Mouse (Mus musculus) heart, embryonic 15.5 days (tissue): Measurements from ENCODE around the gene Zhx3. TPM values are rescaled to one million over a fixed set of nuclear protein-coding genes. Genes with fewer than 3 reads are reported as not detected.

Experiments
- ATAC-seq: fragments of 200-750 bp; cut with Nextera tagmentation; replicated peaks from 2 replicates; pipeline ENCODE4 v1.8.0; 2017; ENCODE audit warnings: low read depth, moderate TSS enrichment; ENCODE audit not compliant: insufficient number of reproducible peaks, insufficient read depth, low FRiP score
- H3K27ac ChIP-seq: fragments of 300-500 bp; sonication (generic); 2 replicates; pipeline ENCODE4 v1.5.1; 2015; ENCODE audit warnings: mild to moderate bottlenecking, inconsistent platforms
- H3K27me3 ChIP-seq: fragments of 300-500 bp; sonication (generic); 2 replicates; pipeline ENCODE4 v1.6.1; 2015; ENCODE audit warnings: inconsistent platforms
- H3K36me3 ChIP-seq: fragments of 300-500 bp; sonication (generic); 2 replicates; pipeline ENCODE4 v1.6.1; 2015; ENCODE audit warnings: mild to moderate bottlenecking, inconsistent platforms
- H3K4me1 ChIP-seq: fragments of 300-500 bp; sonication (generic); replicated peaks from 2 replicates; pipeline ENCODE4 v1.6.1; 2015; ENCODE audit warnings: inconsistent platforms
- H3K4me2 ChIP-seq: fragments of 300-500 bp; sonication (generic); 2 replicates; pipeline ENCODE4 v1.6.1; 2015; ENCODE audit warnings: inconsistent platforms, mild to moderate bottlenecking, moderate library complexity
- H3K4me3 ChIP-seq: fragments of 300-500 bp; sonication (generic); 2 replicates; pipeline ENCODE4 v1.5.1; 2015; ENCODE audit warnings: mild to moderate bottlenecking, inconsistent platforms
- H3K9ac ChIP-seq: fragments of 300-500 bp; sonication (generic); 2 replicates; pipeline ENCODE4 v1.6.1; 2015; ENCODE audit warnings: mild to moderate bottlenecking, inconsistent platforms
- H3K9me3 ChIP-seq: fragments of 300-500 bp; sonication (generic); replicated peaks from 2 replicates; pipeline ENCODE4 v1.6.1; 2016; ENCODE audit warnings: inconsistent platforms
- WGBS: fragments of 180-500 bp; shearing (Covaris S2); methylation state at CpG from one replicate; pipeline ENCODE4 v1.1.7; 2015; ENCODE audit warnings: mixed read lengths; 5-methylcytosine and 5-hydroxymethylcytosine counted together
- polyA plus RNA-seq: library from polyadenylated mRNA; unstranded; fragments of >200 nt; fragmentation: Nextera tagmentation; extraction: Ambion mirVana; gene quantifications from 2 replicates; pipeline ENCODE4 v1.2.1, GENCODE M21; 2015

Zhx3 gene
- polyA plus RNA-seq, 1 experiment from 2014 or later = 5.9 TPM

DNA sequence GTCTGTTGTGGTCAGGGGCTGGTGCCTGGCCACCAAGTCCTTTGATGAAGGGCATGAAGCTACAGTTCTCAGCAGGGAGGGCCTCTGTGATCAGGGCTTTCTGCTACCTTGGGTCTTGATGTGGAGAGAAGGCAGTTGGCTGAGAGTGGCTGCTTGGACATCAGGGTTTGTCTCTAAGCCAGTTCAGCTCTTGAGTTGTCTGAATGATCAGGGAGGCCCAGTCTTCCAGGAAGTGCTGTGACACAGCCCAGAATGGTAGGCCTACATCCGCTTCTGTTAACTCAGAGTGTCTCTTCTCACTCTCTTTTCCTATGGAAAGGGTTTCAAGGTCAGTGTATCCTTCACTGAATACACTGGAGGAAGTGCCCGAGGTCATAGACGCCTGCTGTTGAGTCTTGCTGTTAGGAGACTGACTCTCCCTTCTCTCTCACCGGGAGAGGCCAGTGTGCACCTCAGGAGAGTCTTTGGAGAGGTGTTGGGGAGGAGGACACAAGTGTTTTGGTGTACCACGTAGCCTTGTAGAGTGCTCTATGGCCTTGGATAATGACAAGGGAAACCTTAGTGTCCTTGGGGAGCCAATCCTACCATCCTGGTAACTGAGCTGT, 137.0 kb downstream of the Zhx3 start:
- no peak overlapping the region for H3K4me3 ChIP-seq
- peak overlapping the region; percentile 2; the same call in 1 of the 2 replicates for H3K4me2 ChIP-seq
- WGBS = 65% methylated on average over 5 of the region's 5 CpGs
- no peak overlapping the region for H3K9ac ChIP-seq
- H3K4me1 ChIP-seq = peaks cover 84% of the 10 kb centered on the region
- no peak for ATAC-seq
- H3K27ac ChIP-seq = peak overlapping the region; percentile 36; the same call in 1 of the 2 replicates
- no peaks in the 10 kb centered on the region for H3K9me3 ChIP-seq
- peaks cover 9% of the 10 kb centered on the region; the same call in 1 of the 2 replicates for H3K36me3 ChIP-seq
- H3K27me3 ChIP-seq = no peaks in the 10 kb centered on the region

DNA sequence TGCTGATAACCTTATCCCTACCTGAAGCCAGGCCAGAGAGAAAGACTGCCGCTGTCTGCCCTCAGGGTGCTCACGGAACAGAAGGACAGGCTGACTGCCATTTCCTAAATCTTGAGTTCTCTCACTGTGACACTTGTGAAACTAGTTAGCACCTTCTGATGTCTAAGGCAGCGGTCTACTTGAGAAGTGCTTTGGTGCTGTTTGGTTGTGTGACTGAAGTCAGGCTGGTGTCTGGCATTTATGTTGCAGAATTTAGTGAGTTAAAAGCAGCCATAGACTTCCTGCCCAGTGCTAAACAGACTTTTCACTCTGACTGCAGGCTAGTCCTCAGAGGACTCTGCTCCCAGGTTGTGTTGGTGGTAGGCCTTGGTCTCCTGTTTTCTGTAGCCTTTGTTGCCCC, 138.5 kb downstream of the Zhx3 start:
- 76% methylated on average over 3 of the region's 3 CpGs for WGBS
- H3K27ac ChIP-seq = no peak overlapping the region

DNA sequence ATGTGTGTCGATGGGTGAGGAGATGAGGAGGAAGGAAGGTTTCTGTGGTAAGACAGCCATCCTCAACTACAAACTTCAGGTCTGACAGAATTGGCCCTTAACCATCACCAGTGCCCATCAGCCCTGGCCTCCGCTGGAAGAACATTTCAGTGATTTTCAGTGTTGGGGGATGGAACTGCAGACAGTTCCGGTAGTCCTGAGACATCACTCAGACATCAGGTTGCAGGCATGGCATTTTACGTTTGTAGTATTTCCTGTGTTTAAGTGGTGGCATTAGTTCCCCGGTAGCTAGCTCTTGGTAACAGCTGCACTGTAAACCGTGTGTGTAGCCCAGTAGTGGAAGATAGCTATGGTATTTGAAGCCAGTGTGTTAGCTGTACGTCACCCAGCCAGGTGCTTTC, 139.7 kb downstream of the Zhx3 start:
- H3K27me3 ChIP-seq = 0 out of 2 replicates have a peak, but pooled peaks cover 3% of the 10 kb centered on the region
- H3K36me3 ChIP-seq = peaks cover 9% of the 10 kb centered on the region; the same call in 1 of the 2 replicates
- H3K9ac ChIP-seq = peak overlapping the region; percentile 96
- peak overlapping the region; percentile 92 for H3K4me3 ChIP-seq
- H3K9me3 ChIP-seq = no peaks in the 10 kb centered on the region
- ATAC-seq = no peak
- WGBS = 22% methylated on average over 7 of the region's 7 CpGs
- H3K4me1 ChIP-seq = peaks cover 70% of the 10 kb centered on the region
- H3K27ac ChIP-seq = no peak overlapping the region
- peak overlapping the region; percentile 96 for H3K4me2 ChIP-seq

More for the DNA sequence above, 138.5 kb downstream of the Zhx3 start:
- H3K9me3 ChIP-seq = no peaks in the 10 kb centered on the region
- no peak overlapping the region for H3K9ac ChIP-seq
- 0 out of 2 replicates have a peak, but pooled peaks cover 3% of the 10 kb centered on the region for H3K27me3 ChIP-seq
- H3K4me1 ChIP-seq = peaks cover 82% of the 10 kb centered on the region
- H3K4me3 ChIP-seq = no peak overlapping the region
- peaks cover 9% of the 10 kb centered on the region; the same call in 1 of the 2 replicates for H3K36me3 ChIP-seq
- no peak for ATAC-seq
- peak overlapping the region; percentile 96 for H3K4me2 ChIP-seq

DNA sequence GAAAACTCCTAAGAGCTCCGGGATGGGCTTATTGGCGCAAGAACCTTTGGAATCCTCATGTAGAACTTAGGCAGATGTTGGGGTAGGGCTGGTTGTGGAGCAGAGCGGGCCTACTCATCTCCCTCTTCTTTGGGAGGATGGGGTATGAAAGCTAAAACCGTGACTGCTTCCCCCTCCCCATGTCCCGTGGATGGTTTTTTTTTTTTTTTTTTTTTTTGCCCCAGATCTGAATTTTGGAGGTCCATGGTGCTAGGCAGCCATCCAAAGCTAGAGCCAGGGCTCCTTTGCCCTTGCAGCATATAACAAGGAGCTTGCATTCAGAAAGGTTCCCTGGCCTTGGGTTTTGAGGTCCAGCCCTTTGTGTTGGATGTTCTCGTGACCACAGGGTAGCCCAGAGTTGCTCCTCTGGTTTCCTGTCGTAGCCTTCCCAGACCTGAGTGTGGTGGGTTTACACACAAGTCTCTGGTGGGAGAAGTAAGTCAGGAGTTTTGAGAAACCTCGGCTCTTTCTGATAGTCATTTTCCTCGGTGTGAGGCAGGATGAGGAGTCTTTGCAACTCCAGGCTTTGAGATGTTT, 140.3 kb downstream of the Zhx3 start:
- Histone ChIP-seq H3K36me3 (peaks cover 9% of the 10 kb centered on the region; the same call in 1 of the 2 replicates), H3K4me2 (peak overlapping the region; percentile 96), H3K4me1 (peaks cover 64% of the 10 kb centered on the region), H3K27ac (peak overlapping the region; percentile 94; the same call in 1 of the 2 replicates), H3K27me3 (0 out of 2 replicates have a peak, but pooled peaks cover 3% of the 10 kb centered on the region), H3K9me3 (no peaks in the 10 kb centered on the region), H3K9ac (peak overlapping the region; percentile 96), H3K4me3 (peak overlapping the region; percentile 92)
- no peak for ATAC-seq
- 31% methylated on average over 9 of the region's 9 CpGs for WGBS

DNA sequence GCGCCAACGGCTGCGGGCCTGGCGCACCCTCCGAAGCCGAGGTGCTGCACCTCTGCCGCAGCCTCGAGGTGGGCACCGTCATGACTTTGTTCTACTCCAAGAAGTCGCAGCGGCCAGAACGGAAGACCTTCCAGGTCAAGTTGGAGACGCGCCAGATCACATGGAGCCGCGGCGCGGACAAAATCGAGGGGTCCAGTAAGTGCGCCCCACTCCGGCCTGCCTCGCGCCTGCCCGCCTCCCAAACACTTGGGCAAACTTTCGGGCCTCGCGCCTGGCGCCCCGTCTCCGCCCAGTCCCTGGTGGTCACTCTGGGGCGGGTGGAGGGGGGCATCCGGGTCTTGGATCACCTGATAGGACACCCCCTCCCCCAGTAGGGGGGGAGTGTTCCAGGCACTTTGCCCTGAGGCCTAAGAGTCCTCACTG, 140.9 kb downstream of the Zhx3 start:
- H3K4me3 ChIP-seq = peak overlapping the region; percentile 92
- H3K27ac ChIP-seq = peak overlapping the region; percentile 94
- H3K27me3 ChIP-seq = 0 out of 2 replicates have a peak, but pooled peaks cover 3% of the 10 kb centered on the region
- no peaks in the 10 kb centered on the region for H3K9me3 ChIP-seq
- under 1% methylated on average over 32 of the region's 32 CpGs for WGBS
- peaks cover 59% of the 10 kb centered on the region for H3K4me1 ChIP-seq
- H3K9ac ChIP-seq = peak overlapping the region; percentile 96
- peak; percentile 21 for ATAC-seq
- H3K4me2 ChIP-seq = peak overlapping the region; percentile 96
- H3K36me3 ChIP-seq = peaks cover 5% of the 10 kb centered on the region; the same call in 1 of the 2 replicates

DNA sequence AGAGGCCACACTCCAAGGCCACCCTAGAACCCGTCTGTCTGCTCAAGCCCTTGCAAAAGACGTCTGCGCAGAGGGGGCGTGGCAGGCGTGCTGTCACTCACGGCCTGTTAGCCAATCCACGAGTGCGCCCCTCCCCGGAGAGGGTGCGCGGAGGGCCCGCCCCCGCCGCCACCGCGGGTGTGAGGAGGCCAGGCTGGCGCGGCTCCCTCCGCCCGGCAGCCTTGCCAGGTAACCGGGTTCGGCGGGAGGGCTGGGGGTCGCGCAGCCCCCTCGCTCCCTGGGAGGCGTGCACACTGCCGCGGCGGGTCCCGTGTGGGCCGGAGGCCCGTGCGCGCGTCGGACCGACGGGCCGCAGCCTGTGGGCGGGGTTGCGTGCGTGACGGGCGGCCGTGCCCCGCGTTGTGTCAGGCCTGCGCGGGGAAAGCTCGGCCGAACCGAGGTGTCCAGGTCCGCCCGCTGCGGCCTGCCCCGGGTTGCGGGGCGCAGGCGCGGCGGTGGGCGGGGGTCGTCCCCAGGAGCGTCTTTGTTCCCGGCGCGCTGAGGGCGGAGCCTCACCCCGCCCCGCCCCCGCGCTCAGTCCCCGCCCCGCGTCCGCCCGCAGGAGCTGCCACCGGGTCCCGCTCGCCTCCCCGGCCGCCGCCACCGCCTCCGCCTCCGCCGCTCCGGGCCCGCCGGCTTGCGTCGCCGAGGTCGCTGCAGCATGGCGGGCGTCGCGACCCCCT, 141.5 kb downstream of the Zhx3 start, which contains the start of gene Plcg1:
Plcg1 (plus strand) TSS at position 184 of the 722 bp plus-strand sequence.
- Histone ChIP-seq H3K9ac (peak within 1 kb of the TSS; percentile 96), H3K4me3 (peak within 1 kb of the TSS; percentile 92), H3K4me2 (peak within 1 kb of the TSS; percentile 96), H3K4me1 (peaks cover 56% of the 10 kb centered on the region), H3K36me3 (peaks cover 3% of the 10 kb centered on the region; the same call in 1 of the 2 replicates), H3K9me3 (no peaks in the 10 kb centered on the region), H3K27ac (peak within 1 kb of the TSS; percentile 94), H3K27me3 (0 out of 2 replicates have a peak, but pooled peaks cover 3% of the 10 kb centered on the region)
- peak; percentile 93 for ATAC-seq
- under 1% methylated on average over 97 of the region's 99 CpGs for WGBS

DNA sequence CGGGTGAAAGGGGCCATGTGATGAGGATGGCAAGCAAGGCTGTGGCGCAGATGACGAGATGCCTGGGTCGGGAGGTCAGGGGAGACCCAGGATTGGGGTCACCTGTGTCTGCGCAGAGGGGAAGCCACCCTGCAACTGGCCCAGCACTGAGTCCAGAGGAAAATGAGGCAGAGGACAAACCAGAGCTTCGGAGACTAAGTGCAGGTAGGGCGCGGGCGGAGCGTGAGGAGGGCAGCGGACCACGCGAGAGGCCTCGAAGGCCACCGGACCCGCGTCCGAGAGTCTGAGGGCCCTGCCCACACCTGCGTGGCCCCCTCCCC, 142.0 kb downstream of the Zhx3 start:
- peak overlapping the region; percentile 96 for H3K9ac ChIP-seq
- H3K36me3 ChIP-seq = no peaks in the 10 kb centered on the region; the same call in 1 of the 2 replicates
- peak overlapping the region; percentile 96 for H3K4me2 ChIP-seq
- no peak; the same call in 1 of the 2 replicates for ATAC-seq
- WGBS = 5% methylated on average over 19 of the region's 19 CpGs
- peak overlapping the region; percentile 92 for H3K4me3 ChIP-seq
- no peaks in the 10 kb centered on the region for H3K9me3 ChIP-seq
- peaks cover 51% of the 10 kb centered on the region for H3K4me1 ChIP-seq
- no peak overlapping the region for H3K27ac ChIP-seq
- 0 out of 2 replicates have a peak, but pooled peaks cover 3% of the 10 kb centered on the region for H3K27me3 ChIP-seq

DNA sequence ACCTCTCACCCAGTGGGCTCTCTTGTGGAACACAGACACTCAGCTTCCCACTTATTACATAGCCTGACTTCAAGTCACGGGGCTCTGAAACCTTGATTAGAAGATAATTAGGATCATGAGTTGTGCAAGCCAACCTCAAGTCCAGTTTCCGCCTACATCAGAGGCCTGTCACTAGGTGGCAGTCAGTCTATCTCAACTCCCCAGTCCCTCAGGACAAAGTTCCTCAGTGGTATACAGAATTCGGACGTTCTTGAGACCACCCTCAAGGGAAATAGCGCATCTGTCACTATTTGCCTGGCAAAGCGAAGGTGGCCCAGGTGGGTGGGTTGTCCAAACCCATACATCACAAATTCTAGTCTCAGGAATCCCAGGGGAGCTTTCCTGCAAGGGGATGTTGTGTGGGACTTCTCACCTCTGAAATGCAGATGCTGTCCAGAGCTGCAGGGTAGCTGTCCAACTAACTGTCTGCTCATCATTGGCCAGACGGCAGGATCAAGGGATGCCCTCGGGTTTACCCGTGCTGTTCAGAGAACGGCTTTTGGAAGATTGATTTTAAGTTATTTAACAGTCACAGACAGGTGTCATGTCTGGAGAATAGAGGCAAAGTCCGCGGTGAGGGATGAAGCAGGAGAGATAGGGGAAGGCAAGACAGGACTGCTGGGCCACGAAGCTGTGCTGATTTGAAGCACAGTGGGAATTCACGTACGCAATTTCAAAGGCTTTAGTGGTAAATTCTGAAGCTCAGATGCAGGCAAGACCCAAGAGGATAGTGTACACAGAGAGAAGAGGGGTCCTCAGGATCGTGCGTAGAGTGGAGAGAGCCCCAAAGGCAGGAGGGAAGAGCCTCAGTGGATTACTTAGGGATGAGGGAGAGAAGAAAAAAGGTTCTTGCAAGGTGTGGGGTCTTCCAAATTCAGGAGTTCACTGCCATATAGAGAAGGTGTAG, 142.7 kb downstream of the Zhx3 start:
- Histone ChIP-seq H3K9ac (peak overlapping the region; percentile 96; the same call in 1 of the 2 replicates), H3K4me1 (peaks cover 45% of the 10 kb centered on the region), H3K4me3 (peak overlapping the region; percentile 92), H3K27ac (no peak overlapping the region), H3K27me3 (0 out of 2 replicates have a peak, but pooled peaks cover 3% of the 10 kb centered on the region), H3K4me2 (peak overlapping the region; percentile 96), H3K9me3 (no peaks in the 10 kb centered on the region), H3K36me3 (no peaks in the 10 kb centered on the region; the same call in 1 of the 2 replicates)
- 21% methylated on average over 17 of the region's 17 CpGs for WGBS
- no peak for ATAC-seq

DNA sequence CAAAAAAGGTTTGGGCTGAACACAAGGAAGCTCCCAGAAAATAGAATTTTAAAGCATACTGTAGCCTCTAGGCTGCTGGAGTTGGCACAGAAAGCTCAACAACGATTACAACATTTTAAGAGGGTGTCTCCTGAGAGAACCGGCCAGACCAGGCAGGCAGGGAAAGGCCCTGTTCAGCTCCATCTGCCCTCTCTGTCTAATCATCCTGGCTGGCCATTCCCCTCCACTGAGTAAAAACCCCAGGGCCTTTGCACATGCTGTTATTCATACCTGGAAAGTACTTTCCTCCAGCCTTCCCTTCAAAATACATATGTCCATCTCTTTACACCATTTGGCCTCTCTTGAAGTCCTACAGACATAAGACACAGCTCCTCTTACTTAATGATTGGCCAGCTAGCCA, 143.4 kb downstream of the Zhx3 start:
- peaks cover 38% of the 10 kb centered on the region for H3K4me1 ChIP-seq
- no peak for ATAC-seq
- 0 out of 2 replicates have a peak, but pooled peaks cover 3% of the 10 kb centered on the region for H3K27me3 ChIP-seq
- WGBS = 84% methylated on average over 2 of the region's 2 CpGs
- H3K9ac ChIP-seq = no peak overlapping the region
- no peak overlapping the region for H3K4me3 ChIP-seq
- no peak overlapping the region for H3K4me2 ChIP-seq
- H3K27ac ChIP-seq = no peak overlapping the region
- peaks cover 2% of the 10 kb centered on the region; the same call in 1 of the 2 replicates for H3K36me3 ChIP-seq
- no peaks in the 10 kb centered on the region for H3K9me3 ChIP-seq

DNA sequence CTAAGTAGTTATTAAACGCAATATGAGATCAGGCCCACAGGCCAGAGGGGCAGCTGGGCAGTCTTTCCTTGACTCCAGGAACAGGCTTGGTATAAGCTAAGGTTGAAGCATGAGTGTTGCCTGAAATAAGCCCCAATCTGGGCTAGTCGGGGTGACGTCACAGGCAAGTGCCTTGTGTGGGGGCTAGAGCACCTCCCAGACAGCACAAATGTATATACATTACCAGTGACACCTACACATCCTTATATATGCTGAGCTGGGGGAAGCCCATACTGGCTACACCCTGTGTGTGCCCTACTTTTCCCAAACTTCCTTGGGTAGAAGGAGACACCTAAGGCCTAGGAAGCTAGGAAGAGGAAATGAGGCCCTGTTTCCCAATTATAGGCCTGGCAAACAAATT, 143.8 kb downstream of the Zhx3 start:
- H3K9ac ChIP-seq = no peak overlapping the region
- no peak overlapping the region for H3K4me3 ChIP-seq
- no peak overlapping the region for H3K4me2 ChIP-seq
- H3K36me3 ChIP-seq = peaks cover 7% of the 10 kb centered on the region
- no peaks in the 10 kb centered on the region for H3K9me3 ChIP-seq
- WGBS = 90% methylated on average over 3 of the region's 3 CpGs
- peaks cover 33% of the 10 kb centered on the region for H3K4me1 ChIP-seq
- no peak overlapping the region for H3K27ac ChIP-seq
- 0 out of 2 replicates have a peak, but pooled peaks cover 3% of the 10 kb centered on the region for H3K27me3 ChIP-seq
- no peak for ATAC-seq
